Mouse (Mus musculus) kidney, postnatal 10 days (tissue): Measurements from ENCODE around the gene Prf1.

Experiments
- DNase-seq: peaks from one replicate; pipeline ENCODE4 v3.0.0; 2021; ENCODE audit warnings: mixed read lengths

The Prf1 gene

DNA sequence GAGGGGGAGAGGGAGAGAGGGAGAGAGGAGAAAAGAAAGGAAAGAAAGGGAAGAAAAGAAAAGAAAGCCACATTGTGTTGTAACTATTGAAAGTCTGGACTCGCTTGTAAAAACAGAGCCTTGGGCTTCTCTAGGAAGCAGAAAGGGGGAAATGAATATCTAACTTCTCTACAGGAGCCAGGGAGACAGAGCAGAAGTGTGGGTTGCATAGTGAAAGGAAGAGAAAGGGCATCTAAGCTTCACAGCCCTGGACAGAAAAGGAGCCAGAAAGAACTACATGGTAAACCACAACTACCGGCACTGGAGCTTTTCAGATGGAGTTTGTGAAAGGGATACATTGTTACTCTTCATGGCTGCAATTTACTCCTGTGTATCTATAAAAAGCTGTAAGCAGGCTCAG is 7.2 kb upstream of the Prf1 start:
- no peak for DNase-seq

DNA sequence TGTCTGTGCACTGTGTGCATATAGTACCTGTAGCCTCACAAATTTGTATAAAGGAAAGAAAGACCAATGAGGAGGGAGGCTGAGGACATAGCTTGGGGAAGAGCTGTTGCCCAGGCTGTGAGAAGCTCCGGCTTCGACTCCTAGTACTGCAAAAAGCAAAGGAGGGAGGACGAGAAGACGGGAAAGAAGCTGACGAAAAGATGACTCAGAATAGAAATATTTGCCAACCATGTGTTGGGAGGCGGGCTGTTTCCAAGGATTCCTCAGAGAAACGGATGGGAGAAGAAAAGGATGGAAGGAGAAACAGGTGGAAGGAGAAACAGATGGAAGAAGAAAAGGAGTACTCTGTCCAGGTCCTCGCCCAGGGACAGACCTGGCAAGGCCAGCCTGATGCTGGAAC is 3.4 kb upstream of the Prf1 start:
- no peak for DNase-seq

DNA sequence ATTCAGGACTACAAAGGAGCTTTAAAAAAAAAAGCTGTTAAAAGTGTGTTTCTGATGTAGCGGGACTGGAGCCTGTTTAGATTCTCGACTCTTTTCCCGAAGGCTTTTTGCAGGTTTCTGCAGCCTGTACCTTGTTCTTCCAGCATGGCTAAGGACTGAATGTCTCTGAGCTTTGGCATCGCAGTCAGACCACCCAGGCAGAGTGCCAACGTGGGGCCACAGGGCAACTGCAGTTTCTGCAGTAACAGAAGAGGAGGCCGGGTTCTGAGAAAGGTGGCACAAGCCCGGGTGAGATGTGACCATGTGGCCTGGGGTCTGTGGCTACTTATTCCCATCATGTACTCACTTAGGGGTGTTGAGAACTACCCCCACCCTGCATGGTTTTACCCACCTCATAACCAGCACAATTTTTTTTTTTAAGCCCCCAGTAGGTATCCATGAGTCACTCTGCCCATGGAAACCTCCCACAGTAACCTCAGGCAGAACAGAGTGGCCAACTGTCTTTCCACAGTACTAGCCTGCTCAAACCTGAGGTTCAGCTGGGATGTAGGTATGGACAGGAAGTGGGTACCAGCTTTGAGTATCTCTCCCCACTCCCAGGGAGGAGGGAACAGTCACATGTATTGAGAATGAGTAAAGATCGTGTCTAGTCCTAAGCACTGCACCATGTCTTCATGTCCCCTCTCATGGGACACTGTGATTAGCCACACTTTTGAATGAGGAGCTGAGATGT is 754 bp upstream of the Prf1 start:
- no peak for DNase-seq

DNA sequence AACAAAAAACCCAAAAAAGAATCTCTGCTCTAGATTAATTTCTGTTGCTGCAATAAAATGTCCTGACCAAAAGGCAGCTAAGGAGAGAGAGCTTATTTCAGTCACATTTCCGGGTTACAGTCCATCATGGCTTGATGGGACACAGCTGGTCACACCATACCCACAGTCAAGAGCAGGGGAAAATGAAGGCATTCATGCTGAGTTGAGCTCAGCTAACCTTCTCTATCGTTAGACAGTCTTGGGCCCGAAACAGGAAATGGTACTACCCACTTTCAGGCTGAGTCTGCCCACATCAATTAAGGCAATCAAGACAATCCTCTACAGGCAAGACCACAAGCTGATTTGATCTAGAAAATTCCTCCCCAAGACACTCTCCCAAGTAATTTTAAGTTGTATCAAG is 3.4 kb downstream of the Prf1 start:
- DNase-seq, result peak; percentile 71

DNA sequence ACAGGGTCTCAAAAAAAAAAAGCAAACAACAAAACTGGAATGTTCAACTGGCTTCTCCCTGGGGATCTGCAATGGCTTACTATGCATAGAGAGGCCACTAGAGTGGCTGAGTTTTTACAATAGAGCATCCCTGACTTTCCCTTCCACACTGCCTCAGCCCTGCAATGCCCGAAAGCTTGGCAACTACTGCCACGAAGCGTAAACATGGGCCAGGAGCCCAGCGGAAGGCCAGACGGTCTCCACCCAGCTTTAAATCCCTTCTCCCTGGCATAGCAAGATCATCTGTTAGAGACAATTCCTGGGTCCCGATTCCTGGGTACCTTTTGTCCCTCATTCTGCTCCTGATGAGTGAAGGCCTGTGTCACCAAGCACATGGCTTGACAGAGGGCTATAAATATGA is 6.4 kb downstream of the Prf1 start:
- no peak for DNase-seq

DNA sequence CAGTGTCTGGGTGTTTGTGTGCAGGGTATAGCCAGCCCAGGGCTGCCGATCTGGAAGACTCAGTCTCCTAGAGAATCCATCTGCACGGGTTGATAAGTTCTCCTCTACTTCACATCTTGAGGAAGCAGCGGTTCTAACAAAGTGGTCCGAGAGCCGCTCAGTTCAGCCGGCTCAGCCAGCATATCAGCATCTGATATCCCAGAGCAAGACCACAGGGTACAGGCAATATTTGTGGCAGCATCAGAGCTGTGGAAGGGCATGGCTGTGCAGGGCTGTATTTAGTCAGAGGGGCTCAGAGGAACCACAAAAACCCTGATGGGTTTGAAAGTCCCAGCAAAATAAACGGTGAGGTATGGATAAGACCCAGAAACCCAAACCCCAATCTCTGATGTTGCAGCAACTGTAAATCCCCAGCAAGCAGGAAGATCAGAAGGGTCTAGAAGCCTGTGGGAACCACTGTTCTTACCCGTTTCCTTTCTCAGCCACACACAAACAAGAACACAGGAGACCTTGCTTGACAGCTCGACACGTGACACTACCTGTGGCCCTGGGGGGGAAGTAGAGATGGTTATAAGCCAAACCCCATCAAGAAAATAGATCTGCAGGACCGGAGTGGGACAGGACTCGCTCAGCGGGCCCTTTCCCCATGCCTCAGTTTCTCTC is 8.4 kb downstream of the Prf1 start:
- no peak for DNase-seq

DNA sequence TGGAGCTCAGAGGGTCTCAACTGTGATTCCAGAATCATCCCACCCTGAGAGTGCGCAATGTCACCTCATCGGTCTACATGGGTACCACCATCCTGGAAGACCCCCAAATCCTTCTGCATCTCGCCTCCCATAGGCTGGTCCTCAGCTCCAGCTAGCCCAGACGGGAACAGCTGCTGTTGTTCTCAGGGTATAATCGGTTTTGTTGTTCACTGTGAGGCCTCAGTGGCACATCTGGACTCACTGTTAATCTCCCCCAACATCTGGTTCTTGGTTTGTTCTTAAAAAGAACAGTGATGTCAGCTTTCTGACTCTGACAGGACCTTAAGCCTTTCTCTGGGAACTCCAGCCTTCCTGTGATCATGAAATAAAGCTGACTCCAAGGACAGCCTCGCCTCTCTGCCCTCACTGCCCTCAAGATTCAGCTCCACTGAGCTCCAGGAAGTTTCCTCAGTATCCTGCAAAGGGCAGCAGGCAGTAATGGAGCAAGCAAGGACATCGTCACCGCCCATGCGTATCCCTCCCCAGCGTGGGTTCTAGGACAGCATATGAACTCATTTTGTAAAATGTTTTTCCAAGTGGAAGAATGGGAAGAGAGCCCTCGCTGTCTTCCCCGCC is 11.2 kb downstream of the Prf1 start:
- peak; percentile 53 for DNase-seq

DNA sequence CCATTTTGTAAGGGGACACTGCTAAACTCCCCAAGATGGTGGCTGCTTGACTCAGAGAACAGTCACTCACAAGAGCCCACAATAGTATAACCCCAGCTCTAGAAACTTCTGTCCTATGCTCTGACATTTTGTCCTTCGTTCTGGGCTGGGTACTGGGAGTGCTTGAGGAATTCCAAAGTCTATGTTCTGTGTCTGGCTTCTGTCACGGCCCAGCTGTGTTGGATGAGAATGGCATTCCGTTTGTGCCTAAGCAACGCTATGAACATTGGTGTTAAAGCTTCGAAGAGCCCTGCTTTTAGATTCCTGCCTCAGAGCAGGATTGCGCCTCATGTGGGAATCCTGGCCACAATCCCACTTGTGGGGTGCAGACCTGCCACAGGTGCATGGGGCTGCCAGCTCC is 14.5 kb downstream of the Prf1 start:
- DNase-seq, result no peak

DNA sequence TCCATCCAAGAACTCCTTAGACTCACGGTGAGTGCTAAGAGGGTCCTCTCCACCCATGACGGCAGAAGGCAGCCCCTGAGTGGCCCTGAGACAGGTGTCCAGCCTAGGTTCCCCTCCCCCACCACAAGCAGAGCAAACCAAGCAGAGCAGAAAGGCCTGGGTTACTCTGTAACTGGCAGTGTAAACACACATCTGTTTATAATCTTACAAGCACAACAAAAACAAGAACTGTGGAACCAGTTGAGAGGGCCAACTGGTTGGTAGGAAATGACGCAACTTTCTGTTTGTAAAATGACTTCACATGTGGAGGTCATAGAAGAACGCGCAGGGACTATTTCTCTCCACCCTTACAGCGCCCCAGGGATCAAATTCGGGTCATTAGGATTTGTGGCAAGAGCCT is 15.1 kb downstream of the Prf1 start:
- peak; percentile 44 for DNase-seq

DNA sequence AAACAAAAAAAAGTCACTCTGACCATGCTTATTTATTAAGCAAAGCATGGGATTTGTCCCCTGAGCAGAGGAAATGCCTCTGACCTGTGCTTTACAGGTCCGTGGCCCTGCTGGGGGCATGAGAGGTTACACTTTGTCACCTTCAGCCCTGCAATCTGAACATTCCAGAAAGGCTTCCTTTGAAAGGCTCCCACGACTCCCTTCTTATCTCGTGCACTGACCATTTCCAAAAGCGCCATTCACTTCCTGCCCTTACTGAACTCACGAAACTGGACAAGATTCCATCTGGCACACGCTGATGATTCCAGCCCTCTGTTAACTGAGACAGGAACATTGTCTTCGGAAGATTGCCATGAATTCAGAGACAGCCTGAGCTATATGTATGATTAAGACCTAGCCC is 16.1 kb downstream of the Prf1 start:
- DNase-seq, result no peak

DNA sequence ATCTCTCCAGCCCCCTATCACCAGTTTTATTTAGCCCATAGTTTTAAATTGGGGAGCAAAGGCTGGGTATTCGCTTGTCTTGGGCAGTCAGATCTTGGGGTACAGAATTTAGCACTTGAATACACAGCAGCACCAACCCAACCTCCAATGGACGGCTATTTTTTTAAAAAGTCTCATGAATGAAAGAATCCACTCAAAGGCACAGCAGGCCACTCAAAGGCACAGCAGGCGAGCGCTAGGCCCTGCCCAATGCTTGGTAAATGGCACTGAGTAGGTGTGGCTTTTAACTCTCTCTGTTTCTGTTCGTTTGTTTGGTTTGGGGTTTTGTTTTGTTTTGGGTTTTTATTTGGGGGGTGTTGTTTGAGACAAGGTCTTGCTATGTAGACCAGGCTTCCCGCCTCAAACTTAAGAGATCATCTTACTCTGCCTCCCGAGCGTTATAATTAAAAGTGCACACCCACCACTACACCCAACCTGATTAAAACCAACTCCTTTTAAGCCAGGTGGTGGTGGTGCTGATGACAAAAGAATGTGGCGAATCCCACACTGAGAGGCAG is 17.8 kb downstream of the Prf1 start:
- DNase-seq, result no peak

DNA sequence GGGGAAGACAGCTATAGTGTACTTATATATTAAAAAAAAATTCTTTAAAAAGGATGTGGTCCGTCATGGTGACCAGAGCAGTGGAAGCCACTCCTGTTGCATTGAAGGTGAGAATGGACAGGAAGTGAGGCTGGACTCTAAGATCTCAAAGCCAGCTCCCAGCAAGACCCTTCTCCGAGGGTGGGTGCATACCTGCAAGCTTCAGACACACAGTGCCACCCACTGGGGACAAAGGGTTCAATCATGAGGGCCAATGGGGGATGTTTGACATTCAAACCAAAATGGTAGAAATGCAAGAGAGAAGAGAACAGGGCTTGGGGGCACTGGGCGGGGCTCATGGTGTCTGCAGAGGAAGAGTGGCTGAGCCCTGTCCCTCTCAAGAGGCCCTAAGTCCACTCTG is 20.9 kb downstream of the Prf1 start:
- DNase-seq, result no peak

DNA sequence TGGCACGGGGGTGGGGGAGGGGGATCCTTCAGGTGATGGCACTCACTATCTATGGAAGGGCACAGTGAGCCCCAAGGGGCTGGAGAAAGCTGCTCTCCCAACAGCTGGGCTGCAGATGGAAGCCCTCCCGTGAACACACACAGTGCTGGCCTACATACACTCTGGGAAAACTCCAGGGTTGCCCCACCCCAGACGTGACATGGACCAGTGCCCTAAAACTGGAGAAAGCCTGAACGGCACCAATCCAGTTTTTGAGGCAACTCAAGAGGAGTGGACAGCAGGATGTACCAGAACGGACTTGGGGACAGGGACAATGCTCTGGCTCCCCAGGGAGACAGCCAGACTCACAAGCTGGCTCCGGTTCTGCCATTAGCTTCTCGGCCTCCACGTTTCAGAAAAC is 27.1 kb downstream of the Prf1 start:
- DNase-seq, result no peak

DNA sequence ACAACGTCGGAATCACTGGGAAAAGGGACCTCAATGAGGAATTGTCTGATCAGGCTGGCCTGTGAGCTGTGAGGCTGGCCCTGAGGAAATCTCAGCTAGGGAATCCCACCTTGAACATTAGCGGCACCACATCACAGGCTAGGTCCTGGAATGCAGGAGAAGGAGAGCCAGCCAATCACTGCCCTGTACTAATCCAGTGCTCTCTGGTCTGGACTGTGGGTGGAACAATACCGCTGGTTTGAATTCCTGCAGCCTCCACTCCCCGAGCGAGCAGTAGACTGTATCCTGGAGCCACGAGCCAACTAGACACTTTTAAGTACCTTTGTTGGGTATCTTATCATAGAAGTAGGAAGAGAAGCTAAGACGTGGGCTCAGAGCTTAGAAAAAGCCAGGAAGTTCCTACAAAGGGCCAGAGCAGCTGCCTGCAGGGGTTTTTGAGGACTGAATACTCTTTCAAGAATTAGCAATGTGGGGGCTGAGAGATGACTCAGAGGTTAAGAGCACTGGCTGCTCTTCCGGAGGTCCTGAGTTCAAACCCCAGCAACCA is 28.2 kb downstream of the Prf1 start:
- no peak for DNase-seq

DNA sequence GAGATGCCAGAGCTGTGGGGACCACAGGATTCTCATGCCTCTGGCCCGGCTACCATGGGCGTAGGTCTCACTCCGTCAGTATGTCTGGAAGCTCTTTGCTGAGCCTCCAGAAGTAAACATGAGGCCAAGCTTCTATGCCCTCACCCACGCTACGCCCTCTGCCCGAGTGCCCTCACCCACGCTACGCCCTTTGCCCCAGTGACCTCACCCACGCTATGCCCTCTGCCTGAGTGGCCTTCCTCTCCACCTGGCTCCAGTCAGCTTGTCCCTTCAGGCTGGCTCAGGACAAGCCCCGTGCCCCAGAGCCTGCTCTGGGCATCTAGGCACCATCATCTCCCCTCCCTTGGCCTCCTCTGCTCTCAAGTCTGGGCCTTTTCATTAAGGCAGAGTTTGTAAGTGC is 29.9 kb downstream of the Prf1 start:
- DNase-seq, result no peak

DNA sequence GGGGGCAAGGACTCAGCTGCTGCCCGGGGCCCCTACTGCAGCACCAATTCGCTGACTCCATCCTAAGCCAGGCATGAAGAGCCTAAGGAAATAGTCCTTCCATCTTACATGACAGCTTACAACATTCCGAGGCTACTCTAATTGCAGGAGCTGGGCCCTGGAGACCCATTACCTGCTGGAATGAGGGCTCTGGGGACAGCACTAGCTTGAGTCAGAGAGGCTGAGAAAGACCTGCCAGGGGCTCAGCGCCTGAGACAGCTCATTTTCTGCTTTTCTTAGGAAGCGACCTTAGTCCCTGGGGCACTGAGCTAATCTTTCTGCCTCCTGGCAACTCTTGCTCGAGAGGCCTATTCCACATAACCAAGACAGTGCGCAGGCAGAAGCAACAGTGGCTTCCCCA is 31.3 kb downstream of the Prf1 start:
- DNase-seq, result no peak

DNA sequence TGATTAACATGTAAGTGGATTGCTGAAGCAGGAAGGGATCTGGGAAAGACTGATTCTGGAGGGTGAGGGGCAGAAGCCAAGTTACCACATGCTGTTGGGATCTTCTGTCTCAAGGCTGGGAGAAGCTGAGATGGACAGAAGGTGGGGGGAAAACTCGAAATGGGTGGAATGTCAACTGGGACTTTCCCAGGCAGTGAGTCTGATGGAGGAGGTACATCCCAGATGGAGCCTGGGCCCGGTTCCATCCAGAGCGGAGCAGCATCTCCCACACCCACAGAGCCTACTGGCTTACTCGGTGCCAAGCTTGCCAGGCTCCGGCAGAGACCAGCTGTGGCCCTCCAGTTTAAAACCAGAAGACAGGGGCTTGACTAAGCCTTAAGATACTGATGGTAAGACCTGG is 33.4 kb downstream of the Prf1 start:
- peak; percentile 55 for DNase-seq

DNA sequence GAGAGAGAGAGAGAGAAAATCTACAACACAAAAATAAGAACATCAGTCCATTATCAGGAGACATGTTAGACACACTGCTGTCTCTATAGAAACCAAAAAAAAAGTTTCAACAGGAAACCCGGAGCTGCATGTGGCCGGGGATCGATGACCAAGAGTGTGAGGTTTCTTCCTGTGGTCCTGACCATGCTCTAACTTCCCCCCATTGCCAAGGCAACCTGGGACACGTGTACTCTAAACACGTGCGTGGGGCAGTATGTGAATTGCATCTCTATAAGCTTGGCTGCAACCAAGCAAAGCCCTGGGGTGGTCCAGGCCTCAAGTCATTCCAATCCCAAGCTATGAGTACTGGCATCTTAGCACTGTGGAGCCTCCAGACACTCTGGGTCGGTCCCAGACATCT is 36.9 kb downstream of the Prf1 start:
- DNase-seq, result no peak

DNA sequence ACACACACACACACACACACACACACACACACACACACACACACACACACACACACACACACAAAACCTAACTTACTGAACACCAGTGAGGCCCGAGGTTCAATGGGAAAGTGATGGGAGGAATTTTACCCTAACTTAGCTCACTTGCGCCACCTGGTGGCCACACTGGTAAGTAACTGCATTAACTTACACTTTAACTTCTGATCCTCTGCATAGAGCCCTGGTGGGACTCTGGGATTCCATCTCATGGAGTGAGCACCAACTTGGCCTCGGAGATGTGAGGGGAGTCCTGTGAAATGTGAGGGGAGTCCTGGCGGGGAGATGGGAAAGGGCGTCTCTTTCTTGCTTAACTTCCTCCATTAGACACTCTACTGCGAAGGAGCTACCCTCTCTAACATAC is 38.5 kb downstream of the Prf1 start:
- DNase-seq, result peak; percentile 92

DNA sequence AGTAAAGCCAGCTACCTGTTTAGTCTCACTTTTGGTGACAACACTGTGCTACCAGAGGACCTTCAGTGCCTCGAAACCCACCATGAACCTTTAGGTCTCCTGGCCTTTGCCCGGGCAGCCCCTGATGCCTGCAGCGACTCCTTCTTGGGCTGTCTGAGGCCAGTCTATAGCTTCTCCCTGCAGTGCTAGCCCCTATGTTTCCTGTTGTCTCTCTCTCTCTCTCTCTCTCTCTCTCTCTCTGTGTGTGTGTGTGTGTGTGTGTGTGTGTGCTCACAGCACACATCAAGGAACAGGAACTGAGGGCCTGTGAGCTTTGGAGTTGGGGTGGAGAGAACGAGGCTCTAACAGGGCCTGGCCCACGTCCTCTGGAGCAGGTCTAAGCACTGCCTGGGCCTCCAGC is 39.0 kb downstream of the Prf1 start:
- no peak for DNase-seq

DNA sequence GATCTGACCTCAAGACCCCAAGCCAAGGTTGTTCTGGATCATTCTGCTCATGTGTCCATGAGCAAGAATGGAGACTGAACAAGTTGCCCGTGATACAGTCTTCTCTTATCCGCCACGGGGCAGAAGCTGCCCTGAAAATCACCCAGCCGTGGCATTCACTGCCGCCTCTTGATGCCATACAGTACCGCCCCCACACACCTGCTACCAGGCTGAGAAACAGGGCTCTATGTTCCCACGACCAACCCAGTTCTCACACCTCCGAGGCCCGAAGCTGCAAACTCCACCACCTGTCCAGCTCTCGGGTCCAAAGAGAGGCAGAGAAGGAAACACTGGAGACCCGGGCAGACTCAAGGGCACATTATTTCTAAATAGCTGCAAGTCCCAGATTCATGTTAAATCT is 40.0 kb downstream of the Prf1 start:
- DNase-seq, result no peak

DNA sequence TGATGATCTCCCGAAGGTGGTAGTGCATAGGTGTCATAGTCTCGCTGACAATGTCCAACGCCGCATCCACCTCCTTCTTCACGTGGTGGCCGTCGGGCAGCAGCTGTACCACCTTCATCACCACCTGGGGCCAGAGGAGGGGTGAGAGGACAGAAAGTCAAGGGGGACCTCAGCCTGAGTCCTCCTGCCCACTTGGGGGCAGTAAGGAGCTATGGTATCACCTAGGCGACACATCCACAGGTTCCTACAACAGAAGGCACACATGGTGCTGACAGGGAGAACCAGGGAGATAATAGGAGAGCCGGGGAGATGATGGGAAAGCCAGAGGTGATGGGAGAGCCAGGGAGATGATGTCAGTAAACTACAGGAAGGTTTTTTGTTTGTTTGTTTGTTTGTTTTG is 41.6 kb downstream of the Prf1 start:
- DNase-seq, result no peak

DNA sequence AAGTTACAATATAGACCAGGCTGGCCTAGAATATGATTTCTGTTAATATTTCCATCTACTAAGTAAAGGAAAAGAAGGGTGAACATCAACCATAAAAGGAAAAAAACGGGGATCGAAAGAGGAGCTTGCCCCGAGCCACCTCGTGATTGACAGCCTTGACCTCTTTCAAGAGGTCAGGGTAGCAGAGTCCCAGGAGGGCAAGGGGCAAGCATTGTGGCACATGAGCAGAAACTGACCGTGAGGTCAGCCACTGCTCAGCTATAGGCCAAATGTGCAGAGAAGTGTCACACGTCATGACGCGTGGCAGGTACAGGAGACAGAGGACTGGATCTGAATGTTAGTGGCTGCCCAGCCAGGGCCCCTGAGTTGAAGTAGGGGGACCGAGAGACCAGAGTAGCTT is 42.6 kb downstream of the Prf1 start:
- DNase-seq, result no peak

DNA sequence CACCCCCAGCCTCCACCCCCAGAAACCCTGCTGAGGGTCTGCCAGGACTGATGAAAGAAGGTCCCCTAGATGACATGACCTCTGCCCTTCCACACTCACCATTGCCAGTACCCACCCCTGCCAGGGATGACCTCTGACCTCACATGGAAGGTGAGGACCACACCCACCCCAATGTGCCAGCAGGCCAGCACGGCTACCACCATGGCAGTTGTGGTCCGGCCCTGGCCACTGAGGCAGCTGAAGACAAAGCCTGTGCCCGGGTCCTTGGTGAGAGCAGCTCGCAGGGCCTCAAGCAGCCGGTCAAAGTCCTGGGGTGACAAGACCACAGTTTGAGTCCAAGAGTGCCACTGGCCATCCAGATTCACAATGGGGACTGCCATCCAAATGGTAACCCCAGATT is 43.4 kb downstream of the Prf1 start:
- no peak for DNase-seq
